In the genomic region with DNA sequence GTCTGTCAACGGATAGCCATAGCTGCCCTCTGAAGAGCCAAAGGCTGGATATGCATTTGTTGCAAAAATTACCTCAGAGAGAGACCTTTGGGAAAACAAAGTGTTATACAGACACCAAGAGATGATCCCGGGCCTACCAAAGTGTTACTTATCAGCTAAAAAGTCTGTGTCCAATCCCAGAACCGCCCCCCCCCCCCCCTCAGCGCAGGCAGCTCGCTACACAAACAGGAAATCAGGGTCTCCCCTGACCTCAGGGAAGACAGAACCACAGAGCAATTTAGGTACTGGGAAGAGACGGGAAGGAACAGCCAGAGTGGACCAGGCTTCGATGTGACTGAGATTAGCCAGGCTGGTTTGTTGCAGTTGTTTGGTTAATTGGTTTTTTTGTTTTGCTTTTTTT, we compare ENCODE assay signal across 9 mouse cellular contexts. TPM values are rescaled to one million over a fixed set of nuclear protein-coding genes. Genes with fewer than 3 reads are reported as not detected.
DNase-seq lines count a peak whose midpoint lies in the region; ATAC-seq and TF ChIP-seq lines count a peak whose summit lies in the region.
"Had no signal": no experiment of that assay in that cellular context is flagged by ENCODE, and none has a peak within 500 bp of the region (broad histone marks: within the 10 kb centered on the region; RNA-seq: fewer than 3 reads in every experiment).

No protein-coding gene starts in this region.

- H3K9ac ChIP-seq in midbrain, embryonic 11.5 days (ENCODE audit: low read length) = no peak overlapping the region
- H3K9ac ChIP-seq in liver, embryonic 13.5 days = peak overlapping the region; percentile 96
- no peak overlapping the region; the same call in 1 of the 2 replicates for H3K9ac ChIP-seq in stomach, postnatal 0 days (ENCODE audit: low read length)

- no peak overlapping the region for H3K4me2 ChIP-seq in midbrain, embryonic 11.5 days
- peak overlapping the region; percentile 98 for H3K4me2 ChIP-seq in liver, embryonic 13.5 days
- 0 out of 2 replicates have a peak overlapping the region, but pooled peaks have one; percentile 9 for H3K4me2 ChIP-seq in stomach, postnatal 0 days (replicated peaks; ENCODE audit: low read depth)

- no peak for TF ChIP-seq CTCF in stomach, postnatal 0 days (IDR thresholded peaks at IDR 0.05; ENCODE audit: low read depth)

- H3K4me3 ChIP-seq in heart, embryonic 10.5 days = no peak overlapping the region
- H3K4me3 ChIP-seq in midbrain, embryonic 10.5 days = peak overlapping the region; percentile 22; the same call in 1 of the 2 replicates
- no peak overlapping the region for H3K4me3 ChIP-seq in midbrain, embryonic 11.5 days (ENCODE audit: low read depth, low read length)
- peak overlapping the region; percentile 89 for H3K4me3 ChIP-seq in liver, embryonic 13.5 days (replicated peaks)
- no peak overlapping the region for H3K4me3 ChIP-seq in stomach, postnatal 0 days (ENCODE audit: low read depth, low read length)

- no peaks in the 10 kb centered on the region for H3K9me3 ChIP-seq in heart, embryonic 10.5 days
- H3K9me3 ChIP-seq in midbrain, embryonic 10.5 days (replicated peaks) = no peaks in the 10 kb centered on the region
- H3K9me3 ChIP-seq in midbrain, embryonic 11.5 days (ENCODE audit: control insufficient read depth, low read length) = no peaks in the 10 kb centered on the region
- no peaks in the 10 kb centered on the region for H3K9me3 ChIP-seq in liver, embryonic 13.5 days (replicated peaks)
- no peaks in the 10 kb centered on the region for H3K9me3 ChIP-seq in stomach, postnatal 0 days (ENCODE audit: control insufficient read depth, low read length)

- no peak for ATAC-seq in midbrain, embryonic 11.5 days (ENCODE audit: low FRiP score)
- no peak for ATAC-seq in liver, embryonic 13.5 days (ENCODE audit: low read depth)
- no peak for ATAC-seq in stomach, postnatal 0 days (ENCODE audit: low FRiP score, low TSS enrichment)

- peaks cover 39% of the 10 kb centered on the region for H3K36me3 ChIP-seq in heart, embryonic 10.5 days
- peaks cover 39% of the 10 kb centered on the region for H3K36me3 ChIP-seq in midbrain, embryonic 10.5 days
- H3K36me3 ChIP-seq in midbrain, embryonic 11.5 days (ENCODE audit: control insufficient read depth, insufficient read depth, low read length) = no peaks in the 10 kb centered on the region
- H3K36me3 ChIP-seq in liver, embryonic 13.5 days = peaks cover 42% of the 10 kb centered on the region
- H3K36me3 ChIP-seq in stomach, postnatal 0 days (ENCODE audit: control insufficient read depth, insufficient read depth, low read length) = no peaks in the 10 kb centered on the region

- no peak for TF ChIP-seq EP300 in stomach, postnatal 0 days (optimal IDR thresholded peaks at IDR 0.05)

- intact Hi-C loops in heart, postnatal 36 days (cut with DNase I) = no loop called here

- peak; percentile 71 for DNase-seq in heart, embryonic 10.5 days (ENCODE audit: low spot score)
- DNase-seq in heart, postnatal 36 days = no peak
- DNase-seq in midbrain, embryonic 10.5 days (ENCODE audit: low spot score) = no peak
- DNase-seq in midbrain, embryonic 11.5 days (ENCODE audit: low spot score, missing footprints) = no peak
- no peak for DNase-seq in liver, embryonic 13.5 days
- DNase-seq in stomach, postnatal 0 days (ENCODE audit: low spot score) = no peak
- DNase-seq in adipocyte (ENCODE audit: low spot score) = no peak
- no peak for DNase-seq in cerebellum, adult 11 months
- DNase-seq: spleen, adult 18-20 months had no signal

- no peaks in the 10 kb centered on the region for H3K27me3 ChIP-seq in heart, embryonic 10.5 days (ENCODE audit: insufficient read depth, poor library complexity, severe bottlenecking)
- H3K27me3 ChIP-seq in midbrain, embryonic 10.5 days (ENCODE audit: low read depth, poor library complexity, severe bottlenecking) = peaks cover 8% of the 10 kb centered on the region; the same call in 1 of the 2 replicates
- no peaks in the 10 kb centered on the region for H3K27me3 ChIP-seq in midbrain, embryonic 11.5 days (ENCODE audit: control insufficient read depth, insufficient read depth, low read length)
- no peaks in the 10 kb centered on the region for H3K27me3 ChIP-seq in liver, embryonic 13.5 days
- no peaks in the 10 kb centered on the region for H3K27me3 ChIP-seq in stomach, postnatal 0 days (ENCODE audit: control insufficient read depth, insufficient read depth, low read length)

- peaks cover 51% of the 10 kb centered on the region for H3K4me1 ChIP-seq in heart, embryonic 10.5 days
- H3K4me1 ChIP-seq in midbrain, embryonic 10.5 days = peaks cover 47% of the 10 kb centered on the region
- H3K4me1 ChIP-seq in midbrain, embryonic 11.5 days (ENCODE audit: control insufficient read depth, insufficient read depth, low read length) = peaks cover 22% of the 10 kb centered on the region
- H3K4me1 ChIP-seq in liver, embryonic 13.5 days (replicated peaks) = peaks cover 72% of the 10 kb centered on the region
- peaks cover 9% of the 10 kb centered on the region for H3K4me1 ChIP-seq in stomach, postnatal 0 days (replicated peaks; ENCODE audit: control insufficient read depth, insufficient read depth)

- 37% methylated on average over 7 of the region's 7 CpGs for WGBS in heart, embryonic 10.5 days
- WGBS in midbrain, embryonic 10.5 days = 58% methylated on average over 7 of the region's 7 CpGs
- 63% methylated on average over 7 of the region's 7 CpGs for WGBS in midbrain, embryonic 11.5 days
- 6% methylated on average over 7 of the region's 7 CpGs for WGBS in liver, embryonic 13.5 days (ENCODE audit: insufficient replicate concordance)
- 26% methylated on average over 7 of the region's 7 CpGs for WGBS in stomach, postnatal 0 days

- H3K27ac ChIP-seq in heart, embryonic 10.5 days = peak overlapping the region; percentile 69
- peak overlapping the region; percentile 59; the same call in 1 of the 2 replicates for H3K27ac ChIP-seq in midbrain, embryonic 10.5 days (replicated peaks)
- no peak overlapping the region for H3K27ac ChIP-seq in midbrain, embryonic 11.5 days (ENCODE audit: low read depth, low read length)
- H3K27ac ChIP-seq in liver, embryonic 13.5 days = peak overlapping the region; percentile 99
- H3K27ac ChIP-seq in stomach, postnatal 0 days (replicated peaks) = no peak overlapping the region

RNA-seq across cellular contexts. Expression of a gene that starts 2.7 kb away (rescaled TPM):
- 264 and 274 TPM in 2 replicates for polyA plus RNA-seq in heart, embryonic 10.5 days (2016; fragmentation: Nextera tagmentation; extraction: Ambion mirVana)
- 100 to 1,000 TPM in 1 of 2 experiments, 10 to 100 TPM in 1; 97.8 to 116 TPM for total RNA-seq in heart, postnatal 36 days (2021)
- polyA plus RNA-seq in midbrain, embryonic 10.5 days (2016; fragmentation: Nextera tagmentation; extraction: Ambion mirVana) = 203 and 242 TPM in 2 replicates
- 96.9 and 103 TPM in 2 replicates for polyA plus RNA-seq in midbrain, embryonic 11.5 days (2014; fragmentation: Nextera tagmentation; extraction: Ambion mirVana)
- polyA plus RNA-seq in liver, embryonic 13.5 days (2015; fragmentation: Nextera tagmentation; extraction: Ambion mirVana) = 94.0 and 98.3 TPM in 2 replicates
- 82.4 and 86.1 TPM in 2 replicates for polyA plus RNA-seq in stomach, postnatal 0 days (2015; fragmentation: Nextera tagmentation; extraction: Ambion mirVana)

RNA-seq across cellular contexts. Expression of a gene that starts 28.9 kb away (rescaled TPM):
- 16.9 and 23.1 TPM in 2 replicates for polyA plus RNA-seq in heart, embryonic 10.5 days (2016; fragmentation: Nextera tagmentation; extraction: Ambion mirVana)
- total RNA-seq in heart, postnatal 36 days (2021) = 10 to 100 TPM in 1 of 2 experiments, 1 to 10 TPM in 1; 9.3 to 10.3 TPM
- 39.6 and 39.8 TPM in 2 replicates for polyA plus RNA-seq in midbrain, embryonic 10.5 days (2016; fragmentation: Nextera tagmentation; extraction: Ambion mirVana)
- polyA plus RNA-seq in midbrain, embryonic 11.5 days (2014; fragmentation: Nextera tagmentation; extraction: Ambion mirVana) = 32.3 and 36.5 TPM in 2 replicates
- 4.6 and 5.7 TPM in 2 replicates for polyA plus RNA-seq in liver, embryonic 13.5 days (2015; fragmentation: Nextera tagmentation; extraction: Ambion mirVana)
- 16.1 and 18.8 TPM in 2 replicates for polyA plus RNA-seq in stomach, postnatal 0 days (2015; fragmentation: Nextera tagmentation; extraction: Ambion mirVana)

RNA-seq across cellular contexts. Expression of a gene that starts 34.5 kb away (rescaled TPM):
- not detected in 2 replicates for polyA plus RNA-seq in heart, embryonic 10.5 days (2016; fragmentation: Nextera tagmentation; extraction: Ambion mirVana)
- total RNA-seq in heart, postnatal 36 days (2021) = not detected
- 0.12 and 0.14 TPM in 2 replicates for polyA plus RNA-seq in midbrain, embryonic 10.5 days (2016; fragmentation: Nextera tagmentation; extraction: Ambion mirVana)
- polyA plus RNA-seq in midbrain, embryonic 11.5 days (2014; fragmentation: Nextera tagmentation; extraction: Ambion mirVana) = not detected in 2 replicates
- not detected in 2 replicates for polyA plus RNA-seq in liver, embryonic 13.5 days (2015; fragmentation: Nextera tagmentation; extraction: Ambion mirVana)
- polyA plus RNA-seq in stomach, postnatal 0 days (2015; fragmentation: Nextera tagmentation; extraction: Ambion mirVana) = 0.65 and 1.1 TPM in 2 replicates

RNA-seq across cellular contexts. Expression of a gene that starts 36.2 kb away (rescaled TPM):
- polyA plus RNA-seq in heart, embryonic 10.5 days (2016; fragmentation: Nextera tagmentation; extraction: Ambion mirVana) = 0.18 and 0.45 TPM in 2 replicates
- total RNA-seq in heart, postnatal 36 days (2021) = not detected
- polyA plus RNA-seq in midbrain, embryonic 10.5 days (2016; fragmentation: Nextera tagmentation; extraction: Ambion mirVana) = 0.12 and 0.19 TPM in 2 replicates
- 0.10 TPM in 1 of 2 replicates, not detected in the other for polyA plus RNA-seq in midbrain, embryonic 11.5 days (2014; fragmentation: Nextera tagmentation; extraction: Ambion mirVana)
- polyA plus RNA-seq in liver, embryonic 13.5 days (2015; fragmentation: Nextera tagmentation; extraction: Ambion mirVana) = not detected in 2 replicates
- 0.10 and 0.11 TPM in 2 replicates for polyA plus RNA-seq in stomach, postnatal 0 days (2015; fragmentation: Nextera tagmentation; extraction: Ambion mirVana)

RNA-seq across cellular contexts. Expression of a gene that starts 36.8 kb away (rescaled TPM):
- polyA plus RNA-seq in heart, embryonic 10.5 days (2016; fragmentation: Nextera tagmentation; extraction: Ambion mirVana) = 0.43 TPM in 2 replicates
- 1 to 10 TPM in 1 of 2 experiments, under 1 TPM in 1; 0.31 to 1.5 TPM for total RNA-seq in heart, postnatal 36 days (2021)
- polyA plus RNA-seq in midbrain, embryonic 10.5 days (2016; fragmentation: Nextera tagmentation; extraction: Ambion mirVana) = 0.84 and 0.88 TPM in 2 replicates
- polyA plus RNA-seq in midbrain, embryonic 11.5 days (2014; fragmentation: Nextera tagmentation; extraction: Ambion mirVana) = 0.75 and 1.5 TPM in 2 replicates
- polyA plus RNA-seq in liver, embryonic 13.5 days (2015; fragmentation: Nextera tagmentation; extraction: Ambion mirVana) = 0.73 and 0.94 TPM in 2 replicates
- polyA plus RNA-seq in stomach, postnatal 0 days (2015; fragmentation: Nextera tagmentation; extraction: Ambion mirVana) = 0.61 and 0.85 TPM in 2 replicates

Comparison
In these comparisons a context has a peak if more than half of its experiments do, and no peak if none do; other contexts are left out.
1. H3K27ac ChIP-seq: peak in heart, embryonic 10.5 days (single experiment), midbrain, embryonic 10.5 days (single experiment) and liver, embryonic 13.5 days (single experiment); none in midbrain, embryonic 11.5 days (single experiment) and stomach, postnatal 0 days (single experiment).
2. H3K4me3 ChIP-seq: peak in midbrain, embryonic 10.5 days (single experiment) and liver, embryonic 13.5 days (single experiment); none in heart, embryonic 10.5 days (single experiment), midbrain, embryonic 11.5 days (single experiment) and stomach, postnatal 0 days (single experiment).